In genomic region chr6:108213481-108214293, GRCm38 (mm10) we compare ENCODE assay signal across 8 mouse cellular contexts. TPM values are rescaled to one million over a fixed set of nuclear protein-coding genes. Genes with fewer than 3 reads are reported as not detected.
DNase-seq lines count a peak whose midpoint lies in the region; ATAC-seq lines count a peak whose summit lies in the region.

No protein-coding gene starts in this region.

- H3K4me1 ChIP-seq in heart, embryonic 14.5 days (ENCODE audit: control insufficient read depth in 2 of 2, insufficient read depth in 2 of 2, low read length in 2 of 2), result peaks cover 2 to 25% of the 10 kb centered on the region in 2 experiments
- peaks cover 16% of the 10 kb centered on the region for H3K4me1 ChIP-seq in limb, embryonic 15.5 days

- H3K9ac ChIP-seq in heart, embryonic 14.5 days (ENCODE audit: low read length), result peak overlapping the region; percentile 80
- peak overlapping the region; percentile 62 for H3K9ac ChIP-seq in limb, embryonic 15.5 days

- 0 out of 2 replicates have a peak, but pooled peaks cover 11% of the 10 kb centered on the region for H3K36me3 ChIP-seq in heart, embryonic 14.5 days (ENCODE audit: control insufficient read depth, insufficient read depth, low read length)
- H3K36me3 ChIP-seq in limb, embryonic 15.5 days, result no peaks in the 10 kb centered on the region

- peak overlapping the region; percentile 75 for H3K4me2 ChIP-seq in heart, embryonic 14.5 days (ENCODE audit: low read length)
- H3K4me2 ChIP-seq in limb, embryonic 15.5 days, result peak overlapping the region; percentile 81

- peak overlapping the region; percentile 63 to 82 for H3K27ac ChIP-seq in heart, embryonic 14.5 days (replicated peaks in 1 of 2; ENCODE audit: control insufficient read depth in 1 of 2, insufficient read depth in 1 of 2, low read depth in 2 of 2, low read length in 2 of 2)
- H3K27ac ChIP-seq in limb, embryonic 15.5 days, result peak overlapping the region; percentile 80; the same call in 1 of the 2 replicates

- H3K4me3 ChIP-seq in heart, embryonic 14.5 days (ENCODE audit: control insufficient read depth in 1 of 2, insufficient read depth in 1 of 2, low read depth in 1 of 2, low read length in 2 of 2), result peak overlapping the region; percentile 72 to 97
- H3K4me3 ChIP-seq in limb, embryonic 15.5 days, result peak overlapping the region; percentile 75

- intact Hi-C loops in left cerebral cortex, postnatal 4 days (cut with DNase I), result loop anchor here (10.0 kb wide), 1 partner anchor 119 kb away; no protein-coding TSS in a partner anchor

- no peak for ATAC-seq in heart, embryonic 14.5 days (ENCODE audit: insufficient number of reproducible peaks, insufficient read depth, low FRiP score, low read depth)
- no peak for ATAC-seq in limb, embryonic 15.5 days (ENCODE audit: insufficient number of reproducible peaks, low FRiP score, low TSS enrichment, low read depth)
- no peak for ATAC-seq in monocyte, adult 5-6 weeks (replicated peaks; ENCODE audit: insufficient number of reproducible peaks, low FRiP score, low TSS enrichment, poor library complexity, severe bottlenecking)

- H3K27me3 ChIP-seq in heart, embryonic 14.5 days (ENCODE audit: control insufficient read depth, insufficient read depth, low read length), result no peaks in the 10 kb centered on the region
- H3K27me3 ChIP-seq in limb, embryonic 15.5 days, result no peaks in the 10 kb centered on the region

- H3K9me3 ChIP-seq in heart, embryonic 14.5 days (ENCODE audit: control insufficient read depth, low read length), result no peaks in the 10 kb centered on the region
- H3K9me3 ChIP-seq in limb, embryonic 15.5 days, result no peaks in the 10 kb centered on the region

- WGBS in heart, embryonic 14.5 days, result under 1% methylated on average over 29 of the region's 29 CpGs
- WGBS in limb, embryonic 15.5 days, result under 1% methylated on average over 28 of the region's 29 CpGs

- DNase-seq in left cerebral cortex, postnatal 4 days, result peak; percentile 21
- no peak for DNase-seq in left cerebral cortex, adult 18-20 months (ENCODE audit: low spot score in 2 of 2)
- DNase-seq in cerebellum, adult 9-11 months, result peak; percentile 31
- DNase-seq in naive thymus-derived CD4-positive, alpha-beta T cell, adult 2 months (ENCODE audit: low read depth), result peak; percentile 49
- DNase-seq in frontal cortex, postnatal 25 days (ENCODE audit: low spot score in 2 of 2), result no peak

RNA-seq across cellular contexts. Expression of gene Itpr1, which starts 0.8 kb away (rescaled TPM):
- 10 to 100 TPM; 66.3 to 72.4 TPM for total RNA-seq in left cerebral cortex, postnatal 4 days (2021)
- total RNA-seq in left cerebral cortex, adult 18-20 months (2021), result 100 to 1,000 TPM; 477 to 491 TPM
- 16.6 and 18.9 TPM in 2 replicates for polyA plus RNA-seq in heart, embryonic 14.5 days (2014; fragmentation: Nextera tagmentation; extraction: Ambion mirVana)
- 7.4 and 9.0 TPM in 2 replicates for polyA plus RNA-seq in limb, embryonic 15.5 days (2015; fragmentation: Nextera tagmentation; extraction: Ambion mirVana)
- 89.4 to 121 TPM (median 102 TPM) in 3 replicates for total RNA-seq in monocyte, adult 5-6 weeks (2017)

RNA-seq across cellular contexts. Expression of gene Sumf1, which starts 28.3 kb away (rescaled TPM):
- total RNA-seq in left cerebral cortex, postnatal 4 days (2021), result 10 to 100 TPM; 10.4 to 12.4 TPM
- total RNA-seq in left cerebral cortex, adult 18-20 months (2021), result 10 to 100 TPM; 22.4 to 23.8 TPM
- 23.0 and 23.8 TPM in 2 replicates for polyA plus RNA-seq in heart, embryonic 14.5 days (2014; fragmentation: Nextera tagmentation; extraction: Ambion mirVana)
- 24.9 and 25.9 TPM in 2 replicates for polyA plus RNA-seq in limb, embryonic 15.5 days (2015; fragmentation: Nextera tagmentation; extraction: Ambion mirVana)
- total RNA-seq in monocyte, adult 5-6 weeks (2017), result 45.7 to 66.0 TPM (median 52.9 TPM) in 3 replicates

Comparison
In these comparisons a context has a peak if more than half of its experiments do, and no peak if none do; other contexts are left out.
1. DNase-seq: peak in left cerebral cortex, postnatal 4 days (single experiment), cerebellum, adult 9-11 months (single experiment) and naive thymus-derived CD4-positive, alpha-beta T cell, adult 2 months (single experiment); none in left cerebral cortex, adult 18-20 months (0 of 2) and frontal cortex, postnatal 25 days (0 of 2).